Mouse (Mus musculus): ENCODE measurements around the gene Fam213b. TPM values are rescaled to one million over a fixed set of nuclear protein-coding genes. Genes with fewer than 3 reads are reported as not detected.

Fam213b gene
- polyA plus RNA-seq, 1 experiment from 2014 or later, result 42.1 TPM

DNA sequence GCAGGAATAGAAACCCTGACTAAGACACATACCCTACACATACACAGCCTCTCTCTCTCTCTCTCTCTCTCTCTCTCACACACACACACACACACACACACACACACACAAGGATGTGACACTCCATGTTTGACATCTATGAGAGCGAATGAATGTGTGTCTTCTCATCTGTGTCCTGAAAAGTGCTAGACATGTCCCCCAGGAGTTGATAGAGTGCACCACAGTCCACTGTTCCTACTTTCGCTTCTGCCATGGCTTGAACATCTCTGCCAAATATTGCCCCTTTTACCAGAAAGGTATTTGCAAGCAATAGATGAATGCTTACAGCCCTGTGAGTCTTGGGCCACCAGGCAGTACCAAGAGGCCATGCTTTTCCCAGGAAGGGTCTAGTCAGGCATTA lies 41.2 kb upstream of the Fam213b start:
- Histone ChIP-seq H3K4me1 (ENCODE audit: control insufficient read depth, insufficient read depth, low read length) (no peaks in the 10 kb centered on the region; the same call in none of the 2 replicates), H3K9me3 (ENCODE audit: control insufficient read depth, low read length) (no peaks in the 10 kb centered on the region), H3K27ac (ENCODE audit: low read depth, low read length) (no peak overlapping the region), H3K4me3 (ENCODE audit: low read depth, low read length) (no peak overlapping the region), H3K36me3 (ENCODE audit: control insufficient read depth, insufficient read depth, low read length) (no peaks in the 10 kb centered on the region), H3K27me3 (ENCODE audit: control insufficient read depth, insufficient read depth, low read length) (no peaks in the 10 kb centered on the region), H3K4me2 (ENCODE audit: low read depth) (no peak overlapping the region), H3K9ac (ENCODE audit: low read length) (no peak overlapping the region)
- DNase-seq (ENCODE audit: low spot score), result no peak
- 84% methylated on average over 2 of the region's 2 CpGs for WGBS
- ATAC-seq (ENCODE audit: insufficient read depth, low FRiP score, low TSS enrichment), result no peak

DNA sequence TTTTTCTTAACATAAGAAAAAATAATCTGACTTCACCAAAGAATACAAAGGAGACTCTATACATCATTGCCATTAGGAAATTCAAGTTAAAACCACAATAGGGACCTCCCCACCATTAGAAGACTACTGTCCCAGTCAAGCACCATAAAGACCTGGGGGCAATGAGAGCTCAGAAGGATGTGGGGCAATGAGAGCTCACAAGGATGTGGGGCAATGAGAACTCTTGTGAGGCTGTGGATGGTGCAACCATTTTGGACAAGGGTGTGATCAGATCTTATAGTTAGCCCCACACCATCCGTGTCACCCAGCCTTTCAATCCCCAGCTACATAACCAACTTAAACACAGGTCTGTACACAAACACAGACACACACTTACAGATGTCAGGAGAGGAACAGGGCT lies 38.8 kb upstream of the Fam213b start:
- no peaks in the 10 kb centered on the region for H3K9me3 ChIP-seq (ENCODE audit: control insufficient read depth, low read length)
- H3K27me3 ChIP-seq (ENCODE audit: control insufficient read depth, insufficient read depth, low read length), result no peaks in the 10 kb centered on the region
- no peaks in the 10 kb centered on the region for H3K4me1 ChIP-seq (ENCODE audit: control insufficient read depth, insufficient read depth, low read length)
- H3K4me2 ChIP-seq (ENCODE audit: low read depth), result no peak overlapping the region
- DNase-seq (ENCODE audit: low spot score) (no peak), ATAC-seq (ENCODE audit: insufficient read depth, low FRiP score, low TSS enrichment) (no peak)
- no peak overlapping the region for H3K9ac ChIP-seq (ENCODE audit: low read length)
- WGBS, result 80% methylated on average over 1 of the region's 1 CpGs
- no peaks in the 10 kb centered on the region for H3K36me3 ChIP-seq (ENCODE audit: control insufficient read depth, insufficient read depth, low read length)
- H3K4me3 ChIP-seq (ENCODE audit: low read depth, low read length), result no peak overlapping the region
- no peak overlapping the region for H3K27ac ChIP-seq (ENCODE audit: low read depth, low read length)

- no peaks in the 10 kb centered on the region for H3K9me3 ChIP-seq (ENCODE audit: control insufficient read depth, low read length)
- no peak overlapping the region for H3K9ac ChIP-seq (ENCODE audit: low read length)
- ATAC-seq (ENCODE audit: insufficient read depth, low FRiP score, low TSS enrichment) (no peak), DNase-seq (ENCODE audit: low spot score) (no peak)
- 63% methylated on average over 8 of the region's 8 CpGs for WGBS
- no peaks in the 10 kb centered on the region for H3K27me3 ChIP-seq (ENCODE audit: control insufficient read depth, insufficient read depth, low read length)
- no peaks in the 10 kb centered on the region for H3K4me1 ChIP-seq (ENCODE audit: control insufficient read depth, insufficient read depth, low read length)
- no peak overlapping the region for H3K27ac ChIP-seq (ENCODE audit: low read depth, low read length)
- H3K4me2 ChIP-seq (ENCODE audit: low read depth), result no peak overlapping the region
- H3K4me3 ChIP-seq (ENCODE audit: low read depth, low read length), result no peak overlapping the region
- H3K36me3 ChIP-seq (ENCODE audit: control insufficient read depth, insufficient read depth, low read length), result no peaks in the 10 kb centered on the region
These were observed 37.8 kb upstream of the Fam213b start for GRCm38 (mm10) chr4:154936542-154937255.

- H3K9me3 ChIP-seq (ENCODE audit: control insufficient read depth, low read length), result no peaks in the 10 kb centered on the region
- H3K4me2 ChIP-seq (ENCODE audit: low read depth), result no peak overlapping the region
- H3K27me3 ChIP-seq (ENCODE audit: control insufficient read depth, insufficient read depth, low read length), result no peaks in the 10 kb centered on the region
- DNase-seq (ENCODE audit: low spot score), result no peak
- WGBS, result 81% methylated on average over 7 of the region's 7 CpGs
- no peak for ATAC-seq (ENCODE audit: insufficient read depth, low FRiP score, low TSS enrichment)
- H3K9ac ChIP-seq (ENCODE audit: low read length), result no peak overlapping the region
- no peak overlapping the region for H3K4me3 ChIP-seq (ENCODE audit: low read depth, low read length)
- no peaks in the 10 kb centered on the region for H3K4me1 ChIP-seq (ENCODE audit: control insufficient read depth, insufficient read depth, low read length)
- no peak overlapping the region for H3K27ac ChIP-seq (ENCODE audit: low read depth, low read length)
- no peaks in the 10 kb centered on the region for H3K36me3 ChIP-seq (ENCODE audit: control insufficient read depth, insufficient read depth, low read length)
These were observed 36.9 kb upstream of the Fam213b start for GRCm38 (mm10) chr4:154935788-154936187.

DNA sequence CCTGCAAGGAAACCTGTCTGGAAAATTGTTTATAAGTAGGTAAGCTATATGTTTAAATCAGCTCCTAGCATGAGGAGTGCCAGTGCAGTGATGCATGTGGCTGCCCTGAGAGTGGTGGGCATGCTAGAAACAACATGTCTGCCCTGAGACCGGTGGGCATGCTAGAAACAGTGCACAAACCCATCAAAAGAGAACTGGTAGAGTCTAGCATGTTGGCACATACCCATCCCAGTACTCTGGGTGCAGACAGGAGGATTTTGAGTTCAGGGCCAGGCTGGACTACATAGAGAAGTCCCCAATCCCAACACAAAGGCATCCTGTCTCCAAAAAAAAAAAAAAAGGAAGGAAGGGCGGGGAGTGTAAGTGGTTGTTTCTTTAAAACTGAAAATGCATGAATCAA lies 35.9 kb upstream of the Fam213b start:
- DNase-seq (ENCODE audit: low spot score), result no peak
- H3K4me3 ChIP-seq (ENCODE audit: low read depth, low read length), result no peak overlapping the region
- H3K4me2 ChIP-seq (ENCODE audit: low read depth), result no peak overlapping the region
- H3K27me3 ChIP-seq (ENCODE audit: control insufficient read depth, insufficient read depth, low read length), result no peaks in the 10 kb centered on the region
- no peaks in the 10 kb centered on the region for H3K9me3 ChIP-seq (ENCODE audit: control insufficient read depth, low read length)
- H3K4me1 ChIP-seq (ENCODE audit: control insufficient read depth, insufficient read depth, low read length), result no peaks in the 10 kb centered on the region
- no peak overlapping the region for H3K9ac ChIP-seq (ENCODE audit: low read length)
- 86% methylated on average over 2 of the region's 2 CpGs for WGBS
- no peak for ATAC-seq (ENCODE audit: insufficient read depth, low FRiP score, low TSS enrichment)
- H3K36me3 ChIP-seq (ENCODE audit: control insufficient read depth, insufficient read depth, low read length), result no peaks in the 10 kb centered on the region
- no peak overlapping the region for H3K27ac ChIP-seq (ENCODE audit: low read depth, low read length)

DNA sequence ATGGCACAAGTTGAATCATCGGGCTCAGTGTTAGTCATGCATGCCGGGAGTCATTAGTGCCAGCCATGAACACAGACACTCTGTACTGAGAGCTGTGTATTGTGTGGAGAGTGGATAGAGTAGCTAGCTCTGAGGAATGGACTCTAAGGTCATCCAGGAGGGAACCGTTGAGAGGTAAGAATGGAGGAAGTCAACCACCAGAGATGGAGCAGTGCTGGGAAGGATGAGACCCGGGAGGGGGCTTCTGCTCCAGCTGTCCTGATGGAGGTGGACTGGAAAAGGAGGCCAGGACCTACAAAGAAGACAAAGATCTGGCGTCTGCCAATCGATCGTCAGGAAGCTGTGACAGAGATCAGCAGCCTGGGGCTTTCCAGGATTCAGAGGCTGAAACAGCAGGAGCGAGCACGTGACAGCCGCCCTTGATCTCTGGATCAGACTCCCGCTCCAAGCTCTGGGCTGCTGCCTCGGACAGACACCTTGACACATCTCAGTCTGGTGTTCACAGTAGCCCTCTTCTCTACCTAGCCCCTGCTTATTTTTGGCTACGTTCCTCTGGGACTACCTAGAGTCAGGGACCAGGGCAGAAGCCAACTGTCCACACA lies 34.5 kb upstream of the Fam213b start:
- ATAC-seq (ENCODE audit: insufficient read depth, low FRiP score, low TSS enrichment) (no peak), DNase-seq (ENCODE audit: low spot score) (no peak)
- Histone ChIP-seq H3K9me3 (ENCODE audit: control insufficient read depth, low read length) (no peaks in the 10 kb centered on the region), H3K4me2 (ENCODE audit: low read depth) (no peak overlapping the region), H3K27me3 (ENCODE audit: control insufficient read depth, insufficient read depth, low read length) (no peaks in the 10 kb centered on the region), H3K9ac (ENCODE audit: low read length) (no peak overlapping the region; the same call in 1 of the 2 replicates), H3K27ac (ENCODE audit: low read depth, low read length) (no peak overlapping the region), H3K36me3 (ENCODE audit: control insufficient read depth, insufficient read depth, low read length) (no peaks in the 10 kb centered on the region), H3K4me3 (ENCODE audit: low read depth, low read length) (no peak overlapping the region), H3K4me1 (ENCODE audit: control insufficient read depth, insufficient read depth, low read length) (no peaks in the 10 kb centered on the region)
- 61% methylated on average over 13 of the region's 13 CpGs for WGBS

DNA sequence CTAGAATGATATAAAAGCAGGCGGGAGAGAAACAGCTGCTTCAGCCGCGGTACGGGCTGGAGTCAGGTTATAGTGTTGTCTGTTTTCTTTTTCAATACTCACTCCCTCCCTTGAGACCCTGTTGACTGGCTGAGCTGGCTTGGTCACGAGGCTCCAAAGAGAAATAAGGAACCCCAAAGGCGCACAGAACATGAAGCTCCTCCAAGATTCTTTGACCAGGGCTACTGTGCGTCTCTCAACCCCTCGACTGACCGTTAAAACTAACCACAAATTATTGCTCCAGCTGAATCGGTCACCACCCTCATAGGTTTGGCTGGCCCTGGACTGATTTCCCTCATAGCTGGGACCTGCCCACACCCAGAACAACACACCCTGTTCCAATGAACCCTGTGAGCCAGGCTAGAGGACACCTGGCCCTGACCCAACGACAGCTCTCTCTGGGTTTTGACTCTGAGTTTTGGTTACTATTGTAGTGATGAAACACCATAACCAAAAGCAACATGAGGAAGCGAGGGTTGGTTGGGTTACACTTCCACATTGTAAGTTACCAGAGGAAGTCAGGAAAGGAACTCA lies 30.2 kb upstream of the Fam213b start:
- Histone ChIP-seq H3K27me3 (ENCODE audit: control insufficient read depth, insufficient read depth, low read length) (no peaks in the 10 kb centered on the region), H3K4me1 (ENCODE audit: control insufficient read depth, insufficient read depth, low read length) (no peaks in the 10 kb centered on the region), H3K4me3 (ENCODE audit: low read depth, low read length) (no peak overlapping the region), H3K36me3 (ENCODE audit: control insufficient read depth, insufficient read depth, low read length) (no peaks in the 10 kb centered on the region), H3K27ac (ENCODE audit: low read depth, low read length) (no peak overlapping the region), H3K4me2 (ENCODE audit: low read depth) (no peak overlapping the region), H3K9me3 (ENCODE audit: control insufficient read depth, low read length) (no peaks in the 10 kb centered on the region), H3K9ac (ENCODE audit: low read length) (no peak overlapping the region)
- ATAC-seq (ENCODE audit: insufficient read depth, low FRiP score, low TSS enrichment) (no peak), DNase-seq (ENCODE audit: low spot score) (no peak)
- WGBS, result 79% methylated on average over 12 of the region's 12 CpGs

GRCm38 (mm10) chr4:154928395-154929087 lies 29.6 kb upstream of the Fam213b start, which contains the start of gene Tnfrsf14:
Gene Tnfrsf14, minus strand, starts transcription at chr4:154928563.
- Histone ChIP-seq H3K9ac (ENCODE audit: low read length) (peak within 1 kb of the TSS; percentile 10; the same call in 1 of the 2 replicates), H3K36me3 (ENCODE audit: control insufficient read depth, insufficient read depth, low read length) (no peaks in the 10 kb centered on the region), H3K4me3 (ENCODE audit: low read depth, low read length) (no peak within 1 kb of the TSS), H3K27me3 (ENCODE audit: control insufficient read depth, insufficient read depth, low read length) (no peaks in the 10 kb centered on the region), H3K4me2 (ENCODE audit: low read depth) (no peak within 1 kb of the TSS), H3K9me3 (ENCODE audit: control insufficient read depth, low read length) (no peaks in the 10 kb centered on the region), H3K27ac (ENCODE audit: low read depth, low read length) (no peak within 1 kb of the TSS), H3K4me1 (ENCODE audit: control insufficient read depth, insufficient read depth, low read length) (no peaks in the 10 kb centered on the region)
- 50% methylated on average over 12 of the region's 12 CpGs for WGBS
- ATAC-seq (ENCODE audit: insufficient read depth, low FRiP score, low TSS enrichment) (no peak), DNase-seq (ENCODE audit: low spot score) (no peak)

Data from neural tube, embryonic 11.5 days (tissue).